Mouse (Mus musculus) forebrain, embryonic 11.5 days (tissue): Measurements from ENCODE around the gene Gm10134. TPM values are rescaled to one million over a fixed set of nuclear protein-coding genes. Genes with fewer than 3 reads are reported as not detected.

Experiments
- ATAC-seq: fragments of 200-750 bp; cut with Nextera tagmentation; replicated peaks from 2 replicates; pipeline ENCODE4 v1.8.0; 2017; ENCODE audit warnings: moderate TSS enrichment; ENCODE audit not compliant: low FRiP score
- DNase-seq: peaks from one replicate; pipeline ENCODE4 v3.0.0-alpha.2; 2017; ENCODE audit warnings: low spot score
- H3K27ac ChIP-seq: fragments of 300-500 bp; sonication (generic); 2 replicates; pipeline ENCODE4 v1.5.1; 2014; ENCODE audit warnings: low read depth, low read length
- H3K27me3 ChIP-seq: fragments of 300-500 bp; sonication (generic); 2 replicates; pipeline ENCODE4 v1.6.1; 2014; ENCODE audit warnings: mild to moderate bottlenecking, low read length, mixed read lengths; ENCODE audit not compliant: control insufficient read depth, insufficient read depth
- H3K36me3 ChIP-seq: fragments of 300-500 bp; sonication (generic); 2 replicates; pipeline ENCODE4 v1.6.1; 2014; ENCODE audit warnings: mild to moderate bottlenecking, low read length, moderate library complexity, mixed read lengths; ENCODE audit not compliant: control insufficient read depth, insufficient read depth
- H3K4me1 ChIP-seq: fragments of 300-500 bp; sonication (generic); replicated peaks from 2 replicates; pipeline ENCODE4 v1.6.1; 2014; ENCODE audit warnings: low read length, mixed read lengths; ENCODE audit not compliant: control insufficient read depth, insufficient read depth
- H3K4me2 ChIP-seq: fragments of 300-500 bp; sonication (generic); 2 replicates; pipeline ENCODE4 v1.6.1; 2014; ENCODE audit warnings: low read depth, mild to moderate bottlenecking, low read length, moderate library complexity, mixed read lengths; ENCODE audit not compliant: severe bottlenecking
- H3K4me3 ChIP-seq: fragments of 300-500 bp; sonication (generic); 2 replicates; pipeline ENCODE4 v1.5.1; 2014; ENCODE audit warnings: low read depth, low read length
- H3K9ac ChIP-seq: fragments of 300-500 bp; sonication (generic); 2 replicates; pipeline ENCODE4 v1.6.1; 2014; ENCODE audit warnings: low read length
- H3K9me3 ChIP-seq: fragments of 300-500 bp; sonication (generic); 2 replicates; pipeline ENCODE4 v1.6.1; 2016; ENCODE audit warnings: low read length, mixed read lengths; ENCODE audit not compliant: control insufficient read depth
- WGBS: fragments of 180-500 bp; shearing (Covaris S2); extraction: QIAGEN DNeasy Blood & Tissue Kit; methylation state at CpG from one replicate; pipeline ENCODE4 v1.1.7; 2014; 5-methylcytosine and 5-hydroxymethylcytosine counted together
- polyA plus RNA-seq: library from polyadenylated mRNA; unstranded; fragments of >200 nt; fragmentation: Nextera tagmentation; extraction: Ambion mirVana; gene quantifications from 2 replicates; pipeline ENCODE4 v1.2.1, GENCODE M21; 2014

Gene Gm10134
- not detected in 2 replicates for polyA plus RNA-seq

DNA sequence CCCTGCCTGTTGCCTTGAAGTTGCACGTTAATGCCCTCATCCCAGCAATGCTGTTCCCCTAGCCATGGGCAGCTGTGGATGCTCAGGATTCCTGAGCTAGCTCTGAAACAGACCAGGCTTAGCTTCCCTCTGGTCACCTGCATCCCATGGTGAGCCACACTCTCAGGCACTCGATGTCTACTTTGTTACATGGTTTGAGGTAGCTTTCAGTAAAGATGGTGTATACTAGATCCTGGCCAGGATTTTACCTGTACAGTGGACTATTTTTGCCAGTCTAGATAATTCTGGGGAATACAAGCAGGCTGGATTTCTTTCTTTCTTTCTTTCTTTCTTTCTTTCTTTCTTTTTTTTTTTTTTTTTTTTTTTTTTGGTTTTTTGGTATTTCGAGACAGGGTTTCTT lies at the start of gene Gm10134:
Gene Gm10134, plus strand, starts transcription at position 301 of the 400 bp plus-strand sequence.
- H3K9me3 ChIP-seq, result no peaks in the 10 kb centered on the region
- H3K4me2 ChIP-seq, result no peak within 1 kb of the TSS
- no peak within 1 kb of the TSS for H3K4me3 ChIP-seq
- no peaks in the 10 kb centered on the region for H3K4me1 ChIP-seq
- ATAC-seq (no peak), DNase-seq (no peak)
- no peak within 1 kb of the TSS for H3K9ac ChIP-seq
- WGBS, result 81% methylated on average over 3 of the region's 3 CpGs
- H3K36me3 ChIP-seq, result no peaks in the 10 kb centered on the region
- H3K27ac ChIP-seq, result no peak within 1 kb of the TSS
- H3K27me3 ChIP-seq, result no peaks in the 10 kb centered on the region

DNA sequence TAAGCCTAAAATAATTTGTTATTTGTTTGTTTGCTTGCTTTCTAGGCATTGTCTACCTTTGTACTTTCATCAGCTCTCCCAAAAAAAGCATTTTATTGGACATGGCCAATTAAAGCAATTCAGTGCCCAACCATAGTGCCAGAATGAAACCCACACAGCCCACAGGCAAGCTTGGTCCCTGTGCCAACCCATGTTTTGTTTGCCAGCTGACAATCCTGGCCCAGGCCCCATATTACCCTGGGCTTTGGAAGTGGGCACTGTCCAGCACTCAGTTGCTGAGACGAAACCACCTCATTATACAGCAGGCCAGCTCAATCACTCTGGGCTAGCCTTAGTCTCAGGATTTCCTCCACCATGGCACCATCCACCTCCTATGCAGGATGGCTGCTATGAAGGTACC lies 49.3 kb upstream of the Gm10134 start:
- ATAC-seq, result no peak
- H3K4me2 ChIP-seq, result no peak overlapping the region
- H3K27ac ChIP-seq, result no peak overlapping the region
- no peaks in the 10 kb centered on the region; the same call in 1 of the 2 replicates for H3K36me3 ChIP-seq
- 85% methylated on average over 1 of the region's 1 CpGs for WGBS
- H3K9ac ChIP-seq, result no peak overlapping the region
- H3K4me1 ChIP-seq, result no peaks in the 10 kb centered on the region
- no peaks in the 10 kb centered on the region for H3K27me3 ChIP-seq
- DNase-seq, result no peak
- H3K4me3 ChIP-seq, result no peak overlapping the region
- no peaks in the 10 kb centered on the region for H3K9me3 ChIP-seq

DNA sequence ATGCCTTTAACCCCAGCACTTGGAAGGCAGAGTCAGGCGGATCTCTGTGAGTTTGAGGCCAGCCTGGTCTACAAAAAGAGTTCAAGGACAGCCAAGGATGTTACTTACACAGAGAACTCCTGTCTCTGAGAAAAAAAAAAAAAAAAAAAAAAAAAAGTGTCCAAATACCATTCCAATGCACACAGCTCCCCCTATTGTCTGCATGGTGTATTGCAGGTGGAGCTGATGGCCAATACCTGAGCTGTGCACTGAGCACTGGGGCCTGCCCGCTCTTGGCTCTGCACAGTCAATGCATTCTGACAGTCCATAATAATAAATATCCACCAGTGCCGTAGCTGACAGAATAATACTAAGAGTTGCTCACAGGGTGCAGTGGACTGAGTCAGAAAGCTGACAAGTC lies 42.0 kb upstream of the Gm10134 start:
- Histone ChIP-seq H3K36me3 (no peaks in the 10 kb centered on the region), H3K4me2 (no peak overlapping the region), H3K27ac (no peak overlapping the region), H3K9ac (no peak overlapping the region), H3K4me3 (no peak overlapping the region), H3K4me1 (peaks cover 11% of the 10 kb centered on the region), H3K27me3 (no peaks in the 10 kb centered on the region), H3K9me3 (no peaks in the 10 kb centered on the region)
- WGBS, result 47% methylated on average over 3 of the region's 3 CpGs
- DNase-seq, result peak; percentile 83
- ATAC-seq, result no peak

DNA sequence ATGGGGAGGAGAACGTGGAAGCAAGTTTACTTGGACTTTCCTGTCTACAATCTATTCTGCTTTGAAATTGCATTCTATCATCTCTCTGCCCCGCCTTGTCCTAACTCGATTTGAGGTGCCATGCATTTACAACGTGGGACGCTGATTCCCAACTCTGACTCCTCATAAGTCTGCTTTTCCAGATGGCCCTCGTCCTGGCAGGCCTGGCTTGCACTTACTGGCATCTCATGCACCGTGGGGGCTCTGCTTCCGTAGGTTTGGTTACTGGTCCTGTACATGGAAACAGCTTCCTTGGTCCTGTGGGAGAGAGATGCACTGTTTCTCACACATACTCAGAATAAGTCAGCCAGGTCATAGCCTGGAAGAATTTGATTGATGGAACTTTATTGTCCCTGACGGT lies 41.0 kb upstream of the Gm10134 start:
- H3K36me3 ChIP-seq, result peaks cover 6% of the 10 kb centered on the region
- WGBS, result 81% methylated on average over 9 of the region's 9 CpGs
- no peak for DNase-seq
- H3K27ac ChIP-seq, result no peak overlapping the region
- no peaks in the 10 kb centered on the region for H3K9me3 ChIP-seq
- H3K4me1 ChIP-seq, result peaks cover 11% of the 10 kb centered on the region
- no peak overlapping the region for H3K9ac ChIP-seq
- H3K4me3 ChIP-seq, result no peak overlapping the region
- no peaks in the 10 kb centered on the region for H3K27me3 ChIP-seq
- ATAC-seq, result no peak
- H3K4me2 ChIP-seq, result no peak overlapping the region

DNA sequence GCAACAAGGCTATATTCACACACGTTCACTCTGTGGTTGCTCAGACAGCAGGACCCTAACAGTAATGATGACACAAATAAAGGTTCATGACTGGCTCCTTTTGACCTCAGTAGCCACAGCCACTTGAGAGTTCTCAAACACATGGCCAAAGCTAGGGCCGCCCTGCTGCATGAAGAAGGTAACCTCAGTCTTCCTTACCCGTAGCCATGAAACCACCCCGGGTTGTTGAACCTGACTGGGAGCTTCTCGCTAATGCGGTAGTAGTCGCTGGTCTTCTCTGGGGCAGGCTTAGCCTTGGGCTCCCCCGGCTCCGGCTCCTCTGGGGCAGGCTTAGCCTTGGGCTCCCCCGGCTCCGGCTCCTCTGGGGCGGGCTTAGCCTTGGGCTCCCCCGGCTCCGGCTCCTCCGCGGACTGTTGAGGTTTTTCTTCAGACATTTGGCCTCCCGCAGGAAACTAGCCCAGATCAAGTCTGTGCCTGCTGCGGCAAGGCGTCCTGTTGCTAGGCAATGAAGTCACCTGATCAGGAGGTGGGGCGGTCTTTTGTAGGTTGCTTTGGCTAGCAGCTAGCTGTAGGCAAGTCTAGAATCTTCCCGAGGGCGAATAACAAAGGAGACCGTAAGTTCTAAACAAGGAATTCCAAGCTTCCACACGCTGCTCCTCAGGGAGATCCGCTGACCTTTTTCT lies 39.9 kb upstream of the Gm10134 start, which contains the start of gene 1700007K13Rik:
Gene 1700007K13Rik, minus strand, starts transcription at position 497 of the 683 bp plus-strand sequence.
- Histone ChIP-seq H3K27ac (no peak within 1 kb of the TSS), H3K4me1 (peaks cover 11% of the 10 kb centered on the region), H3K36me3 (peaks cover 16% of the 10 kb centered on the region)

DNA sequence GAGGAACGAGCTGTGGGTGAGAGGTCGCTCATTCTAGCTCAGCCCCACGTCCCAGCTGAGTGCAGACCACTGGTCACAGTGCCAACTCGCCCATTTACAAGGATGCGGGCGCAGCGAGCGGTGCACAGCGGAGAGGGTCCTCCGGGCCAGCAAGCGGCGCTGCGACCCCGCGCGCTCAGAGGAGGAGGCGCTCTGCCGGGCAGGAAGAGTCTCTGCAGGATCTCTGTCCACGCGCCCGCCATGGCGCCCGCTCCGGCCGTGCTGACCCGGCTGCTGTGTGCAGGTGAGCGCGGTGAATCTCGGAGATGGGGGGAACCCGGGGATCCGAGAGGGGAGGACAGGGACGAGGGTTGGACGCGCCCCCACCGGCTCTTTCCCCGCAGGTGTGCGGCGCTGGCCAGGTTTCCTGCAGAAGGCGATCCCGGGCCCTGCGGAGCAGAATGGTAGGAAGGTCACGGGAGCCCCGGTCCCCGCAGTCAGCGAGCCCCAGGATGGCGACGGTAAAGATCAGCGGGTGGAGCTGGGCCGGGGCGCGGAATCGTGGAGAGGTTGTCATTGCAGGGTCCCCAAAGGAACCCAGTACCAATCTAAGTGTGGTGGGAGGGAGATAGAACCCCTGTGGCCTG lies 37.9 kb upstream of the Gm10134 start, which contains the start of gene Mrps2:
Gene Mrps2, plus strand, starts transcription at position 207 of the 626 bp plus-strand sequence.
- H3K4me2 ChIP-seq, result peak within 1 kb of the TSS; percentile 63
- no peak within 1 kb of the TSS for H3K27ac ChIP-seq
- H3K9ac ChIP-seq, result peak within 1 kb of the TSS; percentile 84
- under 1% methylated on average over 52 of the region's 52 CpGs for WGBS
- peak; percentile 96 for DNase-seq
- H3K4me3 ChIP-seq, result peak within 1 kb of the TSS; percentile 90
- peak; percentile 89 for ATAC-seq
- H3K27me3 ChIP-seq, result no peaks in the 10 kb centered on the region
- peaks cover 21% of the 10 kb centered on the region for H3K36me3 ChIP-seq
- H3K9me3 ChIP-seq, result peaks cover 2% of the 10 kb centered on the region; the same call in 1 of the 2 replicates
- H3K4me1 ChIP-seq, result peaks cover 11% of the 10 kb centered on the region

More for the DNA sequence above, 39.9 kb upstream of the Gm10134 start, which contains the start of gene 1700007K13Rik:
- peak; percentile 82 for DNase-seq
- Histone ChIP-seq H3K9ac (peak within 1 kb of the TSS; percentile 49), H3K27me3 (no peaks in the 10 kb centered on the region), H3K4me3 (peak within 1 kb of the TSS; percentile 19; the same call in 1 of the 2 replicates), H3K9me3 (no peaks in the 10 kb centered on the region), H3K4me2 (peak within 1 kb of the TSS; percentile 52)
- peak; percentile 62 for ATAC-seq
- WGBS, result 5% methylated on average over 25 of the region's 25 CpGs

DNA sequence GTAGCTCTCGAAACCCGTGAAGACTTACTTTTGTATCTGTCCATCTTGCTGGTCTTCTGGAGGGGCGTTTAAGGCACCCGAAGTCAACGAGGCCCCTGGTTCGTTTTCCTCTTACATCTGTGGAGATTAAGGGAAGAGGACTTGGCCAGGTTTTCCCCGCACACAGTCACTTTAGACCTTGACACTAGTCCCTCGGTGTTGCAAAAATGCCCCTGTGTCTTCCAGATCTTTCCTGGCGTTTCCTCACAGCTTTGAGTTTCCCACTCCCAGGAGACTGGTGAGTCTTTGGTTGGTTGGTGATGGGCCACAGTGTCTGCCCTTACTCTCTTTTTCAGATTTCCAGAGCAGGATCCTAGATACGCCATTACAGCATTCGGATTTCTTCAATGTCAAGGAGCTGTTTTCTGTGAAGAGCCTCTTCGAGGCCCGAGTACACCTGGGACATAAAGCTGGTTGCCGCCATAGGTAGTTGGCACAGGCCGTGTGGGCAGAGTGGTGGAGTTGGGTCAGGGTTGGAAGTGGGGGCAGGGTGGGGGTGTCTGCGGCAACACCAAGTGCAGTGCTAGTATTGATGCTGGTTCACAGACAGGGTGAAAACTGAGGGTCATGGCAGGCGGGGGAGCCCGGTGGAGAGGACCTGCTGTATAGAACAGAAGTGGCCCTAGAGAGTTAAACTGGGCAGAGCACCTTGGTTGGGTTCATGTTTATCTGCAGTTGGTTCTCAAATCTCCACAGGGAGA lies 37.2 kb upstream of the Gm10134 start:
- H3K27me3 ChIP-seq, result no peaks in the 10 kb centered on the region

DNA sequence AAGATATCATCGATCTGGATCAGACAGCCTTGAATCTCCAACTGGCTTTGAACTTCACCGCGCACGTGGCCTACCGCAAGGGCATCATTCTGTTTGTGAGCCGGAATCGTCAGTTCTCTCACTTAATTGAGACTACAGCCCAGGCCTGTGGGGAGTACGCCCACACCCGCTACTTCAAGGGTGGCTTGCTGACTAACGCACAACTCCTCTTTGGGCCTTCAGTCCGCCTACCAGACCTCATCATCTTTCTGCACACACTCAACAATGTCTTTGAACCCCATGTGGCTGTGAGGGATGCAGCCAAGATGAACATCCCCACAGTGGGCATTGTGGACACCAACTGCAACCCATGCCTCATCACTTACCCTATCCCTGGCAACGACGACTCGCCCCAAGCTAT lies 36.4 kb upstream of the Gm10134 start:
- Histone ChIP-seq H3K27ac (no peak overlapping the region), H3K4me3 (no peak overlapping the region), H3K9ac (no peak overlapping the region), H3K4me2 (no peak overlapping the region), H3K36me3 (peaks cover 21% of the 10 kb centered on the region), H3K9me3 (peaks cover 2% of the 10 kb centered on the region; the same call in 1 of the 2 replicates), H3K4me1 (peaks cover 11% of the 10 kb centered on the region), H3K27me3 (no peaks in the 10 kb centered on the region)
- no peak for DNase-seq
- 96% methylated on average over 14 of the region's 14 CpGs for WGBS
- no peak for ATAC-seq

More for the DNA sequence above, 37.2 kb upstream of the Gm10134 start:
- H3K4me1 ChIP-seq, result peaks cover 11% of the 10 kb centered on the region
- ATAC-seq (no peak), DNase-seq (peak; percentile 48)
- peaks cover 2% of the 10 kb centered on the region; the same call in 1 of the 2 replicates for H3K9me3 ChIP-seq
- H3K4me3 ChIP-seq, result peak overlapping the region; percentile 90
- WGBS, result 54% methylated on average over 18 of the region's 18 CpGs
- peak overlapping the region; percentile 63 for H3K4me2 ChIP-seq
- H3K27ac ChIP-seq, result no peak overlapping the region
- peaks cover 21% of the 10 kb centered on the region for H3K36me3 ChIP-seq
- peak overlapping the region; percentile 84 for H3K9ac ChIP-seq
